Mouse (Mus musculus) spleen, adult 2 months (tissue): ENCODE results near the gene Haus4. TPM values are rescaled to one million over a fixed set of nuclear protein-coding genes. Genes with fewer than 3 reads are reported as not detected.

Experiments used
- DNase-seq, 2 experiments: peaks; one replicate each; pipeline versions ENCODE4 v3.0.0 to v3.0.0-alpha.2; 2012 to 2021; ENCODE audit warnings: low spot score in 2 of 2, low read depth in 1 of 2
- H3K27ac ChIP-seq: fragments of 200-500 bp; 2 replicates; pipeline ENCODE4 v1.5.1; 2012; ENCODE audit warnings: low read length, inconsistent platforms; ENCODE audit not compliant: insufficient read depth
- H3K27me3 ChIP-seq: fragments of 200-500 bp; 2 replicates; pipeline ENCODE4 v1.6.1; 2012; ENCODE audit warnings: mild to moderate bottlenecking, moderate library complexity, low read length, inconsistent platforms; ENCODE audit not compliant: control insufficient read depth, insufficient read depth
- H3K36me3 ChIP-seq: fragments of 200-500 bp; 2 replicates; pipeline ENCODE4 v1.6.1; 2012; ENCODE audit warnings: mild to moderate bottlenecking, low read length, inconsistent platforms; ENCODE audit not compliant: control insufficient read depth, insufficient read depth
- H3K4me1 ChIP-seq: fragments of 200-500 bp; 2 replicates; pipeline ENCODE4 v1.6.1; 2011; ENCODE audit warnings: inconsistent platforms; ENCODE audit not compliant: control insufficient read depth, insufficient read depth, insufficient read length
- H3K4me3 ChIP-seq: fragments of 200-500 bp; 2 replicates; pipeline ENCODE4 v1.5.1; 2011; ENCODE audit warnings: mild to moderate bottlenecking, inconsistent platforms; ENCODE audit not compliant: insufficient read depth, insufficient read length; ENCODE audit errors: extremely low read depth
- CTCF ChIP-seq: fragments of 200-500 bp; IDR thresholded peaks from 2 replicates; pipeline ENCODE4 v1.5.1; 2011; ENCODE audit warnings: mild to moderate bottlenecking, inconsistent platforms; ENCODE audit not compliant: insufficient read depth, insufficient read length, insufficient replicate concordance; ENCODE audit errors: extremely low read depth
- POLR2A ChIP-seq: fragments of 200-500 bp; IDR thresholded peaks from 2 replicates; pipeline ENCODE4 v1.6.1; 2011; ENCODE audit warnings: low read depth, low read length, inconsistent platforms
- WGBS: fragments of 180-500 bp; shearing (Covaris S2); methylation state at CpG from one replicate; pipeline ENCODE4 v1.1.7; 2018; 5-methylcytosine and 5-hydroxymethylcytosine counted together
- polyA plus RNA-seq: library from polyadenylated mRNA; depleted of rRNA; stranded (reverse); fragments of >200 nt; gene quantifications from 2 replicates; pipeline ENCODE4 v1.2.3, GENCODE M21; 2012

The Haus4 gene
- polyA plus RNA-seq, 1 experiment: 12.8 TPM

DNA sequence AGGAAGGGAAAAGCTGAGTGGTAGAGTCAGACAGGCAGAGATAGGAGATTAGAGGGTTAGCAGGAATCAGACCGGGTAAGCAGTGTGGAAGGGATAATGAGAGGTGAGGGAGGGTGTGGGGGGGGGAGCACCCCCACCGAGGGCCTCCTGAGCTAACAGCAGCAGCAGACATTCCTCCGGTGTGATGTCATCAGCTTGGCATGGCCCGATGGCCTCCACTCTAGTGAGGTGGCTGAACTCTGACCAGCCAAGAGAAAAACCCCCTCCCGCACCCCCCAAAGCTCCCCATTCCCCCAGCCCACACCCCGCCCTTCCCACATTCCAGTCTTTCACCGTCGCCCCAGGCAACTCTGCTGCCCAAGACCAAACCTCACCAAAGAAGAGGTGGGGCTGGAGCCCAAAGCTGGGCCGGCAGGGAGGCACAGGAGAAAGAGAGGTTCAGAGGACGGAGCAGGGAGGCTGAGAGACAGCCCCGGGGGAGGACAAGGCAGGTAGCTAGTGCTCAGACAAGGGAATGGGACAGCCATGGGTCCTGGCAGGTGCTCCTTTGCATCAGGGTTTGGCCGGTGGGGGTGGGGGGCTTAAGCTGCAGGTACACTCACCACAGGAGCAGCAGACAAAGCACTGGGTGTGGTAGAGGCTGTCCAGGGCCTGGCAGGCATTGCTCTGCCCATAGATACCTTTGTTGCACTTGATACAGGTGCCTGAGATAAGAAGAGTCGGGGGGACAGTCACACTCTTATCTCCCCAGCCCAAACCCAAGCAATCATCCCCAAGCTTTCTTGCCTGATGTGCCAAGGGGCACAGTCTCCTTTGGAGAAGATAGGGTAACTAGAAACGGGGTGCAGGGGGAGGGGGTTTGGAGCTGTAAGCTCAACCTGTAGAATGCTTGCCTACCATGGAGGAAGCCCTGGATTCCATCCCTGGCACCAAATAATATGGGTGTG, 18.6 kb upstream of the Haus4 start:
- Histone ChIP-seq H3K27me3 (peaks cover 25% of the 10 kb centered on the region), H3K36me3 (no peaks in the 10 kb centered on the region), H3K4me1 (peaks cover 20% of the 10 kb centered on the region), H3K4me3 (no peak overlapping the region), H3K27ac (no peak overlapping the region)
- 78% methylated on average over 14 of the region's 14 CpGs for WGBS
- TF ChIP-seq CTCF (no peak), POLR2A (no peak)
- DNase-seq: no peak

DNA sequence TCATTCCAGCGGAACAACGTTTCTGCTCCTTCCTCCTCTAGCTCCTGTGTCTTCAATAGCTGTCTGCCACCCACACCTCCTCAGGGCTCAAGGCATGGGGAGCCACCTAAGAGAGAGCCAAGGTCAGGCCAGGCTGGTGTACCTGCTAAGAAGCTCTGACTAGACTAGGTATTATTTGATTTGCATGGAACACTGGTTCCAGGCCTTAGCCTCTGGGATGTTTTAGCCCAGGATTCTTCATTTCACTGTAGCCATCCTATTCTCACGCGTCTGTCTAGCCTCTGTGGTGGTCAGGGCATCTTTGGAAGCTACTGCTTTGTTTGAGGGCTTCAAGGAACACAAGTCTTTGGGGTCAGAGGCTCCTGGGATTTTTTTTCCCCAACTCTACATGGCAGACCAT, 17.7 kb upstream of the Haus4 start:
- Histone ChIP-seq H3K27me3 (peaks cover 18% of the 10 kb centered on the region), H3K36me3 (no peaks in the 10 kb centered on the region), H3K4me1 (peaks cover 12% of the 10 kb centered on the region), H3K4me3 (no peak overlapping the region), H3K27ac (no peak overlapping the region)
- 80% methylated on average over 4 of the region's 4 CpGs for WGBS
- no peak for TF ChIP-seq POLR2A
- no peak for TF ChIP-seq CTCF
- no peak for DNase-seq

DNA sequence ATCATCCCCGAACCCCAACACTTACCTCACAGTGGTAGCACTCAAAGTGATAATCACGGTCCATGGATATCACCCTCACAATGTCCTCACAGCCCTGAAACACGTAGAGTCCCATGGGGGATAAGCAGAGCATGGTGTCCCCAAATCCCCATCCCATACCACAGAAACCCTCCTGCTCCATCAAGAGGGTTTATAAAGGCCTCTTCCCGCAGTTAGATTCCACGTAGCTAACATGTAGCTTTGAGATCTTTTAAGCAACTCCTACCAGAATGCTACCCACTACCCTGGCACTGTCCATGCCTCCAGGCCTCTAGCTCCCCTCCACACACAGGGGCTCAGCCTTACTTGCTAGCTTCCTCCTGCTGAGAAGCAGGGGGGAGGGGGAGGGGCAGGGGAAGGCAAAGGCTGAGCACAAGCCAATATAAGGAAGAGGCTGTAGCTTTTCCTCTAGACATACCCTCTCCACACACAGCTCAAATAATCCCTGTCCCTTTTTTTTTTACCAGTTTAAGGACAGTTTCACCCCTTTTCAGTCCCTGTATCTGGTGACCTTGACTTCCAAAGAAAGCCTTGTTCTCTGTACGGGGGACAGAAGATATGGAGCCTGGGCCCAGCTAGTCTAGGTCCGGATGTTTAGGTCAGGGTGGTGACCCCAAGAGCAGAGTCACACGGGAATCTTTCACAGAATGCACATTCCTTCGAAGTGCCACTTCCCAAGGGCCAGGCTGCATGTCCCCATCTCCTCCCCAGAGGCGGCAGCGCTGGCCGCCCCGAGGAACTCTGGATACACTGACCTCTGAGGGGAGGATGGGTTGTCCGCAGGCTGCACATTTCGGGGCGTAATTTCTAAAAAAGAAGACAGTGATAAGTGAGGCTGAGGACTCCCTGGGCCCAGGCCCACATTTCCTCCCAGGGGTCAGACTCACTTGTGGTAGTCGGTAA, 15.3 kb upstream of the Haus4 start:
- no peak overlapping the region for H3K4me3 ChIP-seq
- H3K27ac ChIP-seq: no peak overlapping the region
- H3K36me3 ChIP-seq: no peaks in the 10 kb centered on the region
- no peak for DNase-seq
- TF ChIP-seq CTCF: no peak
- no peak for TF ChIP-seq POLR2A
- no peaks in the 10 kb centered on the region for H3K4me1 ChIP-seq
- no peaks in the 10 kb centered on the region for H3K27me3 ChIP-seq
- 82% methylated on average over 17 of the region's 17 CpGs for WGBS

- TF ChIP-seq POLR2A: no peak
- TF ChIP-seq CTCF: peak; percentile 61; the same call in 1 of the 2 replicates
- DNase-seq: peak; percentile 45 to 57
- Histone ChIP-seq H3K4me1 (no peaks in the 10 kb centered on the region), H3K36me3 (no peaks in the 10 kb centered on the region), H3K4me3 (no peak overlapping the region), H3K27ac (no peak overlapping the region), H3K27me3 (no peaks in the 10 kb centered on the region)
- WGBS: 70% methylated on average over 15 of the region's 15 CpGs
These were observed 14.4 kb upstream of the Haus4 start for GRCm38 (mm10) chr14:54568694-54569414.

DNA sequence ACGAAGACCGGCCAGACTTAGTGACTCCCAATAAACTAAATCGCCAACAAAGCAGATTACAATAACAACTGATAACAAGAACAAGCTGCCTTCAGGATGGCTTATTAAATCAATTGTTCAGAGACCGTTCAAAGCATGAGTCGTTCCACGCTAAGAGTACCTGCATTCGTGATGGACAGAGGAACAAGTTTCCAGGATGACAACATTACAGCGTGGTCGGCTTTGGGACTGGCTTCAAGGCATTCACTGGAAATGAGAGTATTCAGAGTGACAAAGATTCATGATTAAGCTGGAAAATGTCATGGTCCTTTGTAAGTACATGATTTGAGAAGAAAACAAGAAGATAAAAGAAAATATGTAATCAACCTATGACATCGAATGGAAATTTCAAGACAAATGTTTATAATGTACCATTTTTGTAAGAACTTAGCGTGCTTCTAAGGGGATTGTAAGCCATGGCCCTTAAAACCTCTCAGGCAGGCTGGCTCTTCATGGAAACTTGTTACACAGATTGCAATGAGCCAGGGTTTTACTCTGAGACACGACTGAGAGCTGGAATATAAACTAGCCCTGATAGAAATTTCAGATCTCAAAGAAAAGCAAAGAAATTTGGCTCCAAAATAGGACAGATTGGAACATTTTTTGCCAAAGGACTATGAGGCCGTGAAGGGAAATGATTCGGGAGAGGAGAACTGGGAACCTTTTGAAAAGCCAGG, 6.3 kb upstream of the Haus4 start:
- no peak for TF ChIP-seq CTCF
- TF ChIP-seq POLR2A: no peak
- Histone ChIP-seq H3K4me3 (no peak overlapping the region), H3K27me3 (no peaks in the 10 kb centered on the region), H3K36me3 (no peaks in the 10 kb centered on the region), H3K27ac (no peak overlapping the region), H3K4me1 (no peaks in the 10 kb centered on the region)
- 90% methylated on average over 14 of the region's 14 CpGs for WGBS
- no peak for DNase-seq

DNA sequence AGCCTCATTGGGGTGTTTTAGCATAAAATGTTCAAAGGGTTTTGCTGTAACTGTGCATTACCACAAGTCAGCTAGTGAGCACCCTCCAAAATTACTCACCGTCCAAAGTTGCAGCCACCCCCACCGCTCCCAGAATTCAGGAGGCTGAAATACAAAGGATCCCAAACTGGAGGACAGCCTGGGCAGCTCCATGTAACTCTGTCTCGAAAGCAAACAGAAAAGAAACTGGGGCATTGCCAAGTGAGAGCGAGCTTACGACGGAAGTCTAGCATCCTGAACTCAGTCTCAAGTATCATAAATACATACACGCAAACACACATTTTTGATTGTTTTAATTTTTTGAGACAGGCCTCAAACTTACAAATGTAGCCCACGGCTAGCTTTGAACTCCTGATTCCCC, 2.9 kb upstream of the Haus4 start:
- no peak for TF ChIP-seq CTCF
- TF ChIP-seq POLR2A: no peak
- DNase-seq: no peak
- 91% methylated on average over 8 of the region's 8 CpGs for WGBS
- Histone ChIP-seq H3K4me3 (no peak overlapping the region), H3K27me3 (no peaks in the 10 kb centered on the region), H3K4me1 (peaks cover 3% of the 10 kb centered on the region), H3K36me3 (no peaks in the 10 kb centered on the region), H3K27ac (no peak overlapping the region)
